Mouse (Mus musculus): ENCODE measurements around the gene Thoc7. TPM values are rescaled to one million over a fixed set of nuclear protein-coding genes. Genes with fewer than 3 reads are reported as not detected.

The Thoc7 gene
- polyA plus RNA-seq, 1 experiment from 2014 or later: 159 TPM

Other genes starting within 250 kb of the Thoc7 start
- not detected in 2 replicates for gene Gm281, start 47.4 kb downstream of the Thoc7 start, polyA plus RNA-seq (2016; fragmentation: Nextera tagmentation; extraction: Ambion mirVana)
- gene Atxn7, start 412 bp downstream of the Thoc7 start, polyA plus RNA-seq (2016; fragmentation: Nextera tagmentation; extraction: Ambion mirVana): 3.9 and 4.3 TPM in 2 replicates
- gene Psmd6, start 159.1 kb upstream of the Thoc7 start, polyA plus RNA-seq (2016; fragmentation: Nextera tagmentation; extraction: Ambion mirVana): 194 and 195 TPM in 2 replicates
- gene Olfr720, start 225.0 kb upstream of the Thoc7 start, polyA plus RNA-seq (2016; fragmentation: Nextera tagmentation; extraction: Ambion mirVana): not detected in 2 replicates